Mouse (Mus musculus): ENCODE measurements around the gene Fam222a.
A peak's percentile ranks its signal among the peaks of the same experiment; 100 is the strongest.

The Fam222a gene

DNA sequence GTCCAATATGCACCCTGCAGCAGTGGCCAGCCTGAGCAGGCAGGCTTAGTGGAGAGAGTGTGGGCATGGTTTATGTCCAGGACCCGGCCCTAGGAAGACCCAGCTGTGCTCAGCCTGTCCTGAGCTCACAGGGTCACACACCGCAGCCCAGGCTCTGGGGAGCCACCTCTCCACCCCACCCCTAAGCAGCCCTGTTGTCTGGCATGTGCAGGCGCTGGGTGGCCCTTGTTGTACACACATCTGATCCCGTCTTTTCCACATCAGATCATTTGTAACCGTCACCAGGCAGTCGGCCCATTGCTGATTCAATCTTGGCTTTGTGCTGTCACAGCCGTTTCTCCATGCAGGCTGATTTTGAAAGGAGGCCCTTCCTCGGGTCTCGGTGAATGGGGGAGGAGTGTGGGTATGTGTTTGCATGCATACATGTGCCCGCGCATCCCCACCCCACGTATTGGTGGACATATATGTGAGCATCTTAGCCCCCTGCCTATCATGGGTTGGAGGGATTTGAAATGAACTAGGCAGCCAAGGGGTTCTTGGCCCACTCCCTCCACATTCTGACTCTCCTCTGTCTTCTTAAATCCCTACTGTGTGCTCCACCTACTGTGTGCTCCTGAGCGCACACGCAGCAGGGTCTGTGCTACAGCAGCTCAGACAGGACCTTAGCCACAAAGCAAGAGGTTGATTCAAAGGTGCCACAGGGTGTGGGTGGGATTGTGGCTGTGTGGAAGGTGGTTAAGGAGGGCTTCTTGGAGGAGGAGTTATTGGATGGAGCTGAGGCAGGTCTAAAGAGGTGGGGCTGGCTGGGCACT, 16.7 kb downstream of the Fam222a start:
- DNase-seq (ENCODE audit: low spot score), result no peak

DNA sequence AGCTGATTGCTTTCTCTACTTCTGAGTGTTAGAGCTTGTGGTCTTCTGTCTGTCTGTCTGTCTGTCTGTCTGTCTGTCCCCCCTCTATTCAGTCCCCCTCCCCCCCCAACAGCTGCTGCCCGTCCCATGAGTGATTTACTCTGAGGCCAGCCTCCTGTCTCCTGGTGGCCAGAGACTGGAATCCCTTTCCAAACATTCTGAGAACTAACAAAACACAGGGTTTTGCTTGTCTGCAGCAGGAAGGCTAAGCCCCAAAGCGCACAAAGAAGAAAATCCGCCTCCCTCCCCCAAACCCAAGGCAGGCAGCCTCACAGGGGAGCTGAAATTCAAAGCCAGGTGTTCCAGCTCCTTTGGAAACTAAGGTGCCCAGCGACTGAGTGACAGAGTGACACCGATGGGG, 17.9 kb downstream of the Fam222a start:
- no peak for DNase-seq (ENCODE audit: low spot score)

DNA sequence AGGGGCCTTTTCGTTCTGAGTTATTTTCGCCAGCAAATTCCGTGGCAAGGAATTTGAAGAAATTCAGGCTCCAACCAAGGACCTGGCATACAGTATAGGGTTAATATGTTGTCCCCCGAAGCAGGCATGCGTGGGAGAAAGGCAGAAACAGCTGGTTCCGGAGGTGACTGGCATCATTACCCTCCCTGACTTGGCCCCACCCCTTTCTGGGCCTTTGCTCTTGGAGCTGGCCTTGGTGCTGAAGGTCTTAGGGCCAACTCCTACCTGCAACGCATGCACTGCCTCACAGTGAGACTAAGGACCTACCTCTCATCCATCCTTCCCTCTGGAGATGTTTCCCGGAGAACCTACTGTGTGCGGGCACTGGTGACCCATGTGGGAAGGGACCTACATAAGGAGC, 20.1 kb downstream of the Fam222a start:
- no peak for DNase-seq (ENCODE audit: low spot score)

DNA sequence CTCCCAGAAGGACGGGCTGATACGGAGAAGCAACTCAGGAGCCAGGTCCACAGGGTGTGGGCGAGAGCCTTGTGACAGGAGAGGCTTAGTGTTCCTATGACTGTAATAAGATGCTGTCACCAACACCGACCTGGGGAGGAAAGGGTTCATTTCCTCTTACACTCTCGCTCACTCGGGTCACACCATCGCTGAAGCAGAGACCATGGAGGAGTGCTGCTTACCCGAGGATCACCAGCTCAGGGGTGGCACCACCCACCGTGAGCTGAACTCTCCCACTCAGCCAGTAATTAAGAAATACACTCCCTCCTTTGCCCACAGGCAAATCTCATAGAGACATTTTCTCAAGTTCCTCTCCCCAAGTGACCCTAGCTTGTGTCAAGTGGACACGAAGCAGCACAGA, 20.6 kb downstream of the Fam222a start:
- DNase-seq (ENCODE audit: low spot score), result no peak

DNA sequence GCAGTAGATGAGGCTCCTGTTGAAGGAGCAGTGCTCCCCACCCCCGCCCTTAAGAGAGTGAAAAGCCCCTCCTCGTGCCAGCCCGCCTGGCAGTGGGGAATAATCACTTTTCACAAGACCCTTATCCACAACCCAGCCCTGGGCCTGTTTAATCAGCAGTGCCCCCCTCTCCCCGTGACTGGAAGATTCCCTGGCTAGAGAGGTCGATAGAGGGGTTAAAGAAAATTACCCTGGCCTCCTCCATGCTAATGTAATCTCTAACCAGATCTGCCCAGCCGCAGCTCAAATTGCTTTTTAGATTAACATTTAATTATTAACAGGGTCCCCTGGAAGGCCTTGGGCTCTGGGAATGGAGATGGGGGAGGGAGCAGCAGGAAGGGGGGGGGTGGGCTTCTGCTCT, 21.2 kb downstream of the Fam222a start:
- no peak for DNase-seq (ENCODE audit: low spot score)

DNA sequence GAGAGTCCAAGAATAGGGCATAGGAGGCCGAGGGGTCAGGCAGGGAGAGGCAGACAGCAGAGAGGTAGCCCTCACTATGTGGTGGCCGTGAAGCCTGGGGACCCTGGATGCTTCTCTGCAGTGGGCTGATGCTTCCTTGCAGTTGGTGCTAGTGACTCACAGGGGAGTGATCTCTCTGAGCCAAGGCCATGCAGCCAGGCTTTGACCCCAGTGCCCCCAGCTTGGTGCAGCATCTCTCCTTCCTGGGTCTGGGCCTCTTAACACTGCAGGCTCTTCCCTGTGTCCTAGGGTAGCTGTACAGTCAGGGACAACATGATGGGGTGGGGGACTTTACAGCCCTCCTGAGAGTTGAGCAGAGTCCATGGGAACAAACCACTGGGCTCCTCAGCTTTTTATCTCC, 21.6 kb downstream of the Fam222a start:
- no peak for DNase-seq (ENCODE audit: low spot score)

DNA sequence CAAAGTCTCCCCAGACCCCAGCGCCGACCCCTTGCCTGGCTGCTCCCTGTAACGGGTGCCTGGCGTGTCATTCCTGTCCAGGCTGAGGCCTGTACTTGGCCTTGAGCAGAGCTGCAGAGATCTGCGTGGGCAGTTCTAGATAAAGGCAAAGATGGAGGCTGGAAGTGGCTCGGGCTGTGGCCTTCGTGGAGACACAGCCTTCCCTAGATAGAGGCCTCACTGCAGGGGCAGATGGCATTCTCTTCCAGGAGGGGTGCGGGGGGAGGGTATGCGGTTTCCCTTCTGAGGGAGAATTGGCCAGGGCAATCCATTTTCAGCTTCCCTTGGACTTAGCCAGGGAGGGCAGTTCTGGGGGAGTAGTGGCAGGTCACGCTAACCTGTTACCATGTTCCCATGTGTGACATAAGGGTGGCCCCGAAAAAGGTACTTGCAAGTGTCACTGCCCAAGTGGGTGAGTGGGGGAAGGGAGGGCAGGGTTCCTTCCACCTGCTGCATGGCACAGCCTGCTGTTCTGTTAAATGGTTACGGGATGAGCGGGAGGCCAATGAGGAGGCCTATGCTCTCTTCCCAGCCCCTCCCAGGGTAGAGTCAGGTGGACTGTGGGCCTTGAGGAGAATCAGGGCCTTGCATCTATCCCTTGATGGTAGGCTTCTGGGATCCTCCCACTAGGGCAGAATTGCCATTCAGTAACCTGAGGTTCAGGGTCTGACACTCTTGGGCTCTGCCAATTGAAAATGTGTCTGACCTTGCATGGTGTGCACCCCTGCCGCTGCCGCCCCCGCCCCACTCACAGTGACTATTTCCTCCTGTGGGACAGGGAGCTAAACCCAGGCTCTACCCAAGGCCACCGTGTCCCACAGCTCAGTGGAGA, 22.5 kb downstream of the Fam222a start:
- no peak for DNase-seq (ENCODE audit: low spot score)

DNA sequence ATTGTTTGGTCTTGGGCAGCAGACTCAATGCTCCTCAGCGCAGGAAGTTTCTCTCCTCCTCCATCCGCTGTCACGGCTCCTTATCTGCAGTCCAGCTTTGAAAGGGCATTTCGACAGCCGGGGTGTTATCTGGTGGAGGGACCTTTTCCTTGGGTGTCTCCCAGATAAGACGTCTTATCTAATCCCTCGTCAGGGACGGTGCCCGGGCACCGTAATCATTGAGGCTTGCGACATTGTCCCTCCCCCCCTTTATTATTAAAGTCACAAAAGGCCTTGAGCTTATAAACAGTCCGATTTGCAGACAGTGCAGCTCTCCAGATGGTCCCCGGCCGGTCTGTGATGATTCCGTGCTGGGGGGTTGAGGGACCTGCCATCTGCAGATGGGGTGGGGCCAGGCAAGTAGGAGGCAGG, 23.3 kb downstream of the Fam222a start:
- DNase-seq (ENCODE audit: low spot score), result no peak

DNA sequence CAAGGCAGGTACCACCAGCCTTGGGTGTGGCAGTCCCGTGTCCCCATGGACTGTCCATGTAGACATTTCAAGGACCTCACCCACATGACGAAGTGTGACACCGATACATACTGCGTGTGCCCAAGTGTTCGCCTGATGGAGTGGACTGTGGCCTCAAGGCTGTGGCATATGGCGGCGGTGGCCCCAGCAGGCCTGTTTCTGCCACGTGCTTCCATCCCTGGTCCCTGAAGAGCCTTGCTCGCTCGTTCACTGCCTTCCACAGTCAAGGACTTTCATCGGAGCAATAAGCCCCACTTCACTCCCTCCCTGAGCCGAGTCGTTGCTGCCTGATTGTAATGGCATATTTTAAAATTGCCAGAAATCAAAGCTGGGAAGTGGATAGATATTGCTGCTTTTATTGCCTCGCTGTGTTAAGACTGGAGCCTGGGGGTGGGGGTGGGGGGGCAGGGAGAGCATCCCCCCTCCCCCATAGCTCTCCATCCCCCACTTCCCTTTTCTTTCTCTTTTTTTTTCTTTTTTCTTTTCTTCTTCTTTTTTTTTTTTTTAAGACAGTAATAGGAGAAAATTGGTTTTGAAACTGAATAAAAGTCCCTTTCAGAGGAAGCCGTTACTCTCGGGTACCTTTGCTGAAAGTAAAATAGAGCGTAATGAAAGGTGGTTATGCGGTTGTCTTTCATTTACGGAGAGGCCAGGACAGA, 24.8 kb downstream of the Fam222a start:
- no peak for DNase-seq (ENCODE audit: low spot score)

DNA sequence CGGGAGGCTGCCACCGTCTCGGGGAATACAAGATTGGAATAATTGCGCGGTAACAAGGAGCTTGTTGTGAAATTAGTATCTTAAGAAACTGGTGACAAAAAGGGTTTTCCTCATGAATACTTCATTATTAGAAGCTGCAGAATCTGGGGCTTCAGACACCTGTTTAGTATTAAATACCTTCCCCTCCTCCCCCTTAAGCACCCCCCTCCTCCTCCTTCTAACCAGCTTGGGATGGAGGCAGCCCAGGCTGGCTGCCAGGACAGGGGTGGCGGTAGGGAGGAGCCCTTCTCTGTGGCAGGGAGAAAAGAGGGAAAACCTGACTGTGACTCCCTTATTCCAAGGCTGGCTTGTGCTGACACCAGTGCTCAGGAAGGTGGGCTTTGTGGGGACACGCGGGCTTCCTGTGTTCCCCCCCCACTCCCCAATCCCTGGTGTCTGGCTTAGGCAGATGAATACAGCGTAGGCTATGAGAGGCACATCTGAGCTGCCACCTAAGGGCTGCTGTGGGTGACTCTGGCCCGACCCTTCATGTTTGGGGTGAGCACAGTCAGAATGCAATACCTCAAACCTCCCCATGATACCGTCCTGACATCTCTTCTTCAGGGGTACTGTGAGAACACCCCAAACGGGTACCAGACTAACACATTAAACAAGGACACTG, 25.5 kb downstream of the Fam222a start:
- no peak for DNase-seq (ENCODE audit: low spot score)

DNA sequence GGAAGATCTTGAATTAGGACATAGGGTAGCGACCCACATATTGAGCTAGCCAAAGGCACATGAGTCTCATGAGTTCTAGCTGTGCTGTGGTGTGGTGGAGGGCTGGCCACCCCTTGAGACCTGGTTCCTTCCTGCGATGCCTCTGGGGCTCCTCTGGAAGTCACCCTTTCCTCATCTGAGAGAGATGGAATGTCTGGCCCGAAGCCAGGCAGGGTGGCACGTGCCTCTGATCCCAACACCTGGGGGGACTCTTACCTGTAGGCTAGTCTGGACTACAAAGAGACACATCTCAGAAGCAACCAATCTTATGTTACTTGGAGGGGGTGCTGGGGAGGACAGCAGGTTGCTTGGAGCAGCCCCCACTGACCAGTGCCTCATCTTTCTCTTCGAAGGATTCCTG, 26.1 kb downstream of the Fam222a start:
- no peak for DNase-seq (ENCODE audit: low spot score)

DNA sequence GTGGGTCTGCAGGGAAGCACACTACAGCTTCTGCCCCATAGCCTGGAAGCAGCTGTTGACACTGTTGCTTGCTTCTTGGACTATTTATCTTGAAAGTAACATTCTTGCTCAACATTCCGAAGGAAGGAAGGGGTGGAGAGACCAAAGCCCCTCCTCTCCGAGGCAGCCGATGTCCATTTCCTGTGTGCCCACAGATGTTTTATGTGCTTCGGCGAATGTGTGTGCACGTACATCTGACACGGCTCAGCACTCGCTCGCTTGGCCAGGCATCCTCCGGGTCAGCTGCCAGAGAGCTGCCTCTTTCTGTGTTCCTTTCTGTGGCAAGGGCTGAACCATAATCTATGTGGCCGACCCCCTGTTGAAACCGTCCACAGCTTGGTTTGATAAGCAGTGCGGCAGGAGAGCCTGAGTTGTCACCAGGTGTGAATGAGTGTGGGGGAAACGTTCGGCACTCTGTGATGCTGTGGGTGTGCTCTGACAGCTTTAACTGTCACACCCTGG, 27.0 kb downstream of the Fam222a start:
- no peak for DNase-seq (ENCODE audit: low spot score)

DNA sequence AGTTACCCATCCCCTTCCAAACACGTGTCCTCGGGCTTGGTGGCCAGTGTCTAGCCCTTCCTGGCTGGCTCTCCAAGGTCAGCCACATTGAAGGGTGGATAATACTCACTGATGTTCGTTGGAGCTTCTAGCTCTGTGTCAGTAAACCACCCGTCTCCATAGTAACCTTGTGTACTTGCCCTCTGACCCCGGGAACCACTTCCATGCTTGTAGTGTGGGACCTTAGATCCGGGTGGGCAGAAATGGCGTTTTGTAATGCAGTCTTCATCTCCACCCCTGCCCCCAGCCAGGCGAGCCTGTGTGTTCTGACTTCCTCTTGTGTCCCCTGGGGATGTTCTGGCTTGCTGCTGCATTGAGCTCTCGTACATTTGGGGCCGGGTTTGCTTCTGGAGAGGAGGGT, 28.8 kb downstream of the Fam222a start:
- DNase-seq (ENCODE audit: low spot score), result no peak

DNA sequence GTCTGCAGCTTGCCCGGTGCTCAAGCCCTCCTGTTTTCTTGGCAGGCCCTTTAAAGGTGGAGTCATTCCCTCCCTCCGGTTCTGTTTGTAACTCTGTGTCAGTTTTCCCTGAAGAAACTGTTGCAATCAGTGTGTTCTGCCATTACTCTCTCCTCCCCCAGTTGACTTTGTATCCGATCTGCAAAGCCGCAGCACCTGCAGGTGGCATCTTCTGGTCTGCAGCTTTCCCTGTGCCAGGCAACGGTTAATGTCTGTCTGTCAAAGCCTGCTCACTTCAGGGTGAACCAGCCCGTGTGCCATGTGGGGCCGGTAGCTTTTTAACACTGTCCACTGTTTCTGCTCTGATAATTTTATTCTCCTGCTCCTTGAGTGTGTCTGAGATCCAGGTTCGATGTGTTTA, 29.4 kb downstream of the Fam222a start:
- no peak for DNase-seq (ENCODE audit: low spot score)

DNA sequence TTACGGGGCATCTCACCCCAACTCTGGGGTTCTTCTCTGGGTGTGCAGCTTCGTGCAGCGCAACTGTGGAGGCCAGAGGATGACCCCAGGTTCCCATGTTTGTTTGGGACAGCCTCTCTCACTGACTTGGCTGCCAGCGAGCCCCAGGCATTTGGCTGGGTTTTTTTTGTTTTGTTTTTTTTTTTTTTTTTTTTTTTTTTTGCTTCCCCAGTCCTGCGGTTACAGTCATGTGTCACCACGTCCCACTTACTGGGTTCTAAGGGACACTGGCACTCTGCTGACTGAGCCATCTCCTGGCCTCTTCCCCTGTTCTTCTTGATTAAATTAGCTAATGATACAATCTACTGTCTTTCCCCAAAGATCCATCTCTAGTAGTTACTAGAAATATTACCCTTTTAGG, 29.8 kb downstream of the Fam222a start:
- DNase-seq (ENCODE audit: low spot score), result no peak

DNA sequence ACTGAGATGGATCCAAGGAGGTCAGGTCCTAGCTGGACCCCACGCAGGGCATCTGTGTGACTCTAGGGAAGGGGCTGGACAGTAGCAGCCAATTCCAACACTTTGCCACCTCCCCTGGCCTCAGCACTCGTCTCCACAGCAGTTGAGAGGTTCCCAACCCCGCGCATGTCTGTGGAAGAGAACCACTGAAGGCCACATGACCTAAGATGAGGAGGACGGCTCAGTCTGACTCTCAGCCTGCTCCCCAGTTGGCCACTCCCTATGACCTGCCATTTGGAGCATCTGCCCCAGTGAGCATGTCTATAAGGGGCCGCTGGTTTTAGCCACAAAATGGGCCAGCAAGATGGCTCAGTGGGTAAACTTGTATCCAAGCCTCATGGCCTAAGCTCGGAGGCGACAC, 34.2 kb downstream of the Fam222a start:
- no peak for DNase-seq (ENCODE audit: low spot score)

DNA sequence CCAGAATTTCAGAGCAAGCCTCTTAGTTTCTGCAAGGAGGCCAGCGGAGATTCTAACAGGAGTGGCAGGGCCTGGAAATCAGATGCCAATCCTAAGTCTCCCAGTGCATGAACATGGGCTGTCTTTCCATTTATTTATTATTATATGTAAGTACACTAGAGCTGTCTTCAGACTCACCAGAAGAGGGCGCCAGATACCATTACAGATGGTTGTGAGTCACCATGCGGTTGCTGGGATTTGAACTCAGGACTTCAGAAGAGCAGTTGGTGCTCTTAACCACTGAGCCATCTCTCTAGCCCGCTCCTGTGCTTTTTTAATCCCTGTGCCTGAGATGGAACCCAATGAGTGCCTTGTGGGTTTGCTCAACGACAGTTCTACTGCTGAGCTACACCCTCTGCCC, 36.2 kb downstream of the Fam222a start:
- no peak for DNase-seq (ENCODE audit: low spot score)

DNA sequence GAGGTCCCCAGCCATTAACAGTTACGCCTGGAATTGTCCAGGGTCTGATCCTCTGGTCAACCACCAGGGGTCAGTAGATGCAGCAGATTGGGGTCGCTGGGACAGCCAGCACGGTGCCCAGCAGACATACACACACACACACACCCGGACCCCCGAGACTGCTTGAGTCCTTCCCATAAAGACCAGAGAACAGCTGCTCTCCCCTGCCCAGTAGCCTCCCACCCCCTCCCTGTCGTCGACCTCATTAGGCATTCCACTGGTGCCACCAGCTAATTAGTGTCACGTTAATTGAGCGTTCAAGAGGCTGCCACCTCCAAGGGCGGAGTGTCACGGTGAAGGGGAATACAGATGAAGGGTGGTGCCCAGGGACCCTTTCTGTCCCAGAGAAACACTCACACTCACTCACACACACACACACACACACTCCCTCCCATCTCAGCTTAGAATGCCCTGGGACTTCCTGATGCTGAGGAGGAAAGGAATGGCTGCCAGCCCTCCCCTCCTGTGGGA, 37.0 kb downstream of the Fam222a start:
- no peak for DNase-seq (ENCODE audit: low spot score)

DNA sequence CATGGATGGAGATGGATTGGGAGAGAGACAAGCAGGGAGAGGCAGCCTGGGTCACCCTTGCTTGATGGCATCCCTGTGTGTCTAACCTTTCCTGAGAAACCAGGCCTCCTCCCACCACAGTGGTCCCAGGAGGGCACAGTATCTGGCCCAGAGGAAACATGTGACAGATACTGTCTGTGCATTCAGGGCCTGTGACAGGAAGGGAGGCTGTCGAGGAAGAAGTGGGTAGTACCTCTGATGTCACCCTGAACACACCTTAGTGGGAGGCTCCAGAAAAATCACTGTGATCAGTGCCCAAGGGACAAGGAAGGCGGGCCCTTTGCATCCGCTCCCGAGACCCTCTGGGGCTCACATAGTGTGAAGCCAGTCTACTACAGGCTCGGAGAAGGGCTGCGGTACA, 38.2 kb downstream of the Fam222a start:
- DNase-seq (ENCODE audit: low spot score), result no peak

DNA sequence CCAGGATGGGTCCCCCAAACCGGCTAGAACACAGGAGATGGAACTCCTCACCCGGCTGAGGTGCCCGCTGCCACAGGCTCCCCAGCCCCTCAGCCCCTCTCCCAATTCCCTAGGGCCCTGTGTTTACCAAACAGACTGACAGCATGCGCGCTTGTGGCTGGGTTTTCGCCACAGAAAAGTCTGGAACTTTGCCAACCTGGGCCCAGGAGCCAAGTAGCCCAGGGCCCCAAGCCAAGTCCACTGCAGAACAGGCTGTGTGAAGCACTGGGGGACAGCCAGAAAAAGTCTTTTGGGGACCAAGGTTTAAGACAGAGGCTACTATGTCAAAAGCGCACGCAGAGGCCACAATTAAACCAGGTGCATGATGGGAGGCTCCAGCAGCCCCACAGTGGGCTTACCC, 39.8 kb downstream of the Fam222a start:
- DNase-seq (ENCODE audit: low spot score), result peak; percentile 33

DNA sequence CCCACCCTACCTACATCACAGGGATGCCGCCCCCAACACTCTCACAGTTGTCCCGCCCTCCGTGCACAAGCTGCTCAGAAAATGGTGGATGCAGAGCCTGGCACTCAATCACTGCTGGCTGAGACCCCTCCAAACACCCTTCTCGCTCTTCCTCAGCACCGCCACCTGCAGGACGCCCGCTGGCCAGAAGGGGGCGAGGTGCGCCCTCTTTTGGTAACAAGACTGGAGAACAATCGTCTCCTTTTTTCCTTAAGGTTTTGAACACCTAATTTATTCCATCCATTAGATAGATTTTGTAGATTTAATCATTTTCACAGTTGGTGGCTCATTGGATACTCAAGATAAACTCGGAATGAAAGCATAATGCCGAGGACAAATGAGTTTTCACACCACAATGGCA, 40.7 kb downstream of the Fam222a start:
- DNase-seq (ENCODE audit: low spot score), result peak; percentile 33

DNA sequence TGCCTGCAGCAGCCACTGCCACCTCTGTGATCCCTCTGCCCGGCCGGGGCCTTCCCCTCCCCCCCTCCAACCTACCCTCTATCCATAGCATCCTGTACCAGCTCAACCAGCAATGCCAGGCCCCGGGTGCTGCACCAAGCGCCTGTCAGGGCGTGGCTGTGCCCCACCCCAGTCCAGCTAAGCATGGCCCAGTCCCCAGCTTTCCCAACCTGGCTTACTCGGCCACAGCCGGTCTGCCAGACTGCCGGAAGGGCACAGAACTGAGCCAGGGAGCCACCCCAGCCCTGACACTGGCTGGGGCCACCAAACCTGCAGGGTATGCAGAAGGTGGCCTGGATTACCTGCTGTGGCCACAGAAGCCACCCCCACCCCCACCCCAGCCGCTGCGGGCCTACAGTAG, 43.4 kb downstream of the Fam222a start:
- no peak for DNase-seq (ENCODE audit: low spot score)
